Mouse (Mus musculus): ENCODE measurements at regions not wholly inside any gene's neighbourhood (a gene's known extent, or its start where the extent isn't known, plus 50 kb on each side); places are given as distances from the start of the nearest gene placed in this dataset.
A peak's percentile ranks its signal among the peaks of the same experiment; 100 is the strongest.
"Not testable (repeated sequence)": the region's sequence is repeated elsewhere in the genome, so short reads cannot be mapped to it uniquely, and the experiment has no call there.

- no peaks in the 10 kb centered on the region for H3K4me1 ChIP-seq (ENCODE audit: control insufficient read depth, insufficient read depth, low read length)
- TF ChIP-seq POLR2A (IDR thresholded peaks at IDR 0.05; ENCODE audit: insufficient read depth, low read depth, low read length): no peak
- no peak for TF ChIP-seq CTCF (IDR thresholded peaks at IDR 0.05; ENCODE audit: insufficient read depth, low read depth, low read length)
- no peak overlapping the region for H3K4me3 ChIP-seq (ENCODE audit: insufficient read depth, low read depth, low read length)
- 97% methylated on average over 4 of the region's 4 CpGs for WGBS
- no peak overlapping the region for H3K27ac ChIP-seq (ENCODE audit: insufficient read depth, low read depth, low read length)
Measured at GRCm38 (mm10) chr2:160567813-160568212, 77.9 kb upstream of the Top1 start.

GRCm38 (mm10) chr2:160569496-160569895, 76.2 kb upstream of the Top1 start:
- Histone ChIP-seq H3K4me1 (ENCODE audit: control insufficient read depth, insufficient read depth, low read length) (no peaks in the 10 kb centered on the region), H3K27ac (ENCODE audit: insufficient read depth, low read depth, low read length) (no peak overlapping the region), H3K4me3 (ENCODE audit: insufficient read depth, low read depth, low read length) (no peak overlapping the region)
- no peak for TF ChIP-seq CTCF (IDR thresholded peaks at IDR 0.05; ENCODE audit: insufficient read depth, low read depth, low read length)
- no peak for TF ChIP-seq POLR2A (IDR thresholded peaks at IDR 0.05; ENCODE audit: insufficient read depth, low read depth, low read length)
- WGBS: 85% methylated on average over 5 of the region's 5 CpGs

- TF ChIP-seq CTCF (IDR thresholded peaks at IDR 0.05; ENCODE audit: insufficient read depth, low read depth, low read length): peak; percentile 96
- no peak for TF ChIP-seq POLR2A (IDR thresholded peaks at IDR 0.05; ENCODE audit: insufficient read depth, low read depth, low read length)
- WGBS: 7% methylated on average over 17 of the region's 17 CpGs
- Histone ChIP-seq H3K27ac (ENCODE audit: insufficient read depth, low read depth, low read length) (no peak overlapping the region), H3K4me3 (ENCODE audit: insufficient read depth, low read depth, low read length) (no peak overlapping the region), H3K4me1 (ENCODE audit: control insufficient read depth, insufficient read depth, low read length) (no peaks in the 10 kb centered on the region)
Measured at GRCm38 (mm10) chr2:160578384-160579320, 67.0 kb upstream of the Top1 start.

GRCm38 (mm10) chr2:160580250-160580649, 65.4 kb upstream of the Top1 start:
- H3K27ac ChIP-seq (ENCODE audit: insufficient read depth, low read depth, low read length): no peak overlapping the region
- H3K4me1 ChIP-seq (ENCODE audit: control insufficient read depth, insufficient read depth, low read length): no peaks in the 10 kb centered on the region
- TF ChIP-seq CTCF (IDR thresholded peaks at IDR 0.05; ENCODE audit: insufficient read depth, low read depth, low read length): no peak
- no peak for TF ChIP-seq POLR2A (IDR thresholded peaks at IDR 0.05; ENCODE audit: insufficient read depth, low read depth, low read length)
- H3K4me3 ChIP-seq (ENCODE audit: insufficient read depth, low read depth, low read length): no peak overlapping the region
- WGBS: 62% methylated on average over 9 of the region's 9 CpGs

- Histone ChIP-seq H3K4me3 (ENCODE audit: insufficient read depth, low read depth, low read length) (no peak overlapping the region), H3K4me1 (ENCODE audit: control insufficient read depth, insufficient read depth, low read length) (no peaks in the 10 kb centered on the region), H3K27ac (ENCODE audit: insufficient read depth, low read depth, low read length) (no peak overlapping the region)
- no peak for TF ChIP-seq POLR2A (IDR thresholded peaks at IDR 0.05; ENCODE audit: insufficient read depth, low read depth, low read length)
- no peak for TF ChIP-seq CTCF (IDR thresholded peaks at IDR 0.05; ENCODE audit: insufficient read depth, low read depth, low read length)
- 22% methylated on average over 9 of the region's 9 CpGs for WGBS
Measured at GRCm38 (mm10) chr2:160581029-160581428, 64.7 kb upstream of the Top1 start.

GRCm38 (mm10) chr2:160583034-160583433, 62.7 kb upstream of the Top1 start:
- WGBS: 98% methylated on average over 19 of the region's 19 CpGs
- not testable (repeated sequence) for H3K4me3 ChIP-seq (ENCODE audit: insufficient read depth, low read depth, low read length); H3K4me1 ChIP-seq (ENCODE audit: control insufficient read depth, insufficient read depth, low read length); H3K27ac ChIP-seq (ENCODE audit: insufficient read depth, low read depth, low read length)

GRCm38 (mm10) chr2:160583506-160583905, 62.2 kb upstream of the Top1 start:
- no peaks in the 10 kb centered on the region for H3K4me1 ChIP-seq (ENCODE audit: control insufficient read depth, insufficient read depth, low read length)
- H3K27ac ChIP-seq (ENCODE audit: insufficient read depth, low read depth, low read length): no peak overlapping the region
- 78% methylated on average over 6 of the region's 6 CpGs for WGBS
- no peak overlapping the region for H3K4me3 ChIP-seq (ENCODE audit: insufficient read depth, low read depth, low read length)
- no peak for TF ChIP-seq POLR2A (IDR thresholded peaks at IDR 0.05; ENCODE audit: insufficient read depth, low read depth, low read length)
- TF ChIP-seq CTCF (IDR thresholded peaks at IDR 0.05; ENCODE audit: insufficient read depth, low read depth, low read length): no peak

- Histone ChIP-seq H3K4me3 (ENCODE audit: insufficient read depth, low read depth, low read length) (no peak overlapping the region), H3K27ac (ENCODE audit: insufficient read depth, low read depth, low read length) (no peak overlapping the region), H3K4me1 (ENCODE audit: control insufficient read depth, insufficient read depth, low read length) (peaks cover under 1% of the 10 kb centered on the region; the same call in 1 of the 2 replicates)
- WGBS: 55% methylated on average over 9 of the region's 9 CpGs
- TF ChIP-seq CTCF (IDR thresholded peaks at IDR 0.05; ENCODE audit: insufficient read depth, low read depth, low read length): no peak
- no peak for TF ChIP-seq POLR2A (IDR thresholded peaks at IDR 0.05; ENCODE audit: insufficient read depth, low read depth, low read length)
Measured at GRCm38 (mm10) chr2:160584568-160584967, 61.1 kb upstream of the Top1 start.

GRCm38 (mm10) chr2:160587015-160587835, 58.5 kb upstream of the Top1 start:
- WGBS: 90% methylated on average over 9 of the region's 9 CpGs
- TF ChIP-seq POLR2A (IDR thresholded peaks at IDR 0.05; ENCODE audit: insufficient read depth, low read depth, low read length) (no peak), CTCF (IDR thresholded peaks at IDR 0.05; ENCODE audit: insufficient read depth, low read depth, low read length) (no peak)
- Histone ChIP-seq H3K27ac (ENCODE audit: insufficient read depth, low read depth, low read length) (no peak overlapping the region), H3K4me1 (ENCODE audit: control insufficient read depth, insufficient read depth, low read length) (peaks cover 16% of the 10 kb centered on the region), H3K4me3 (ENCODE audit: insufficient read depth, low read depth, low read length) (no peak overlapping the region)

Data from olfactory bulb, adult 2 months (tissue).